Mouse (Mus musculus): Measurements from ENCODE around the gene Pdrg1.

Gene Pdrg1

GRCm38 (mm10) chr2:153031126-153032082 is 16.2 kb upstream of the Pdrg1 start, which contains the start of gene Xkr7:
Gene Xkr7, plus strand, starts transcription at chr2:153031852.
- peak; percentile 6 for DNase-seq (ENCODE audit: low spot score)

- no peak for DNase-seq (ENCODE audit: low spot score)
Measured at GRCm38 (mm10) chr2:153030422-153030821, 15.2 kb upstream of the Pdrg1 start.

GRCm38 (mm10) chr2:153027501-153027900 is 12.3 kb upstream of the Pdrg1 start:
- no peak for DNase-seq (ENCODE audit: low spot score)

- no peak for DNase-seq (ENCODE audit: low spot score)
Measured at GRCm38 (mm10) chr2:153026052-153026451, 10.8 kb upstream of the Pdrg1 start.

- DNase-seq (ENCODE audit: low spot score) = no peak
Measured at GRCm38 (mm10) chr2:153022855-153023254, 7.6 kb upstream of the Pdrg1 start.

GRCm38 (mm10) chr2:153021163-153021562 is 5.9 kb upstream of the Pdrg1 start:
- DNase-seq (ENCODE audit: low spot score) = no peak

- DNase-seq (ENCODE audit: low spot score) = no peak
Measured at GRCm38 (mm10) chr2:153019355-153019754, 4.1 kb upstream of the Pdrg1 start.

GRCm38 (mm10) chr2:153016786-153017185 is 1.6 kb upstream of the Pdrg1 start:
- DNase-seq (ENCODE audit: low spot score) = no peak

- DNase-seq (ENCODE audit: low spot score) = no peak
Measured at GRCm38 (mm10) chr2:153015804-153016203, 577 bp upstream of the Pdrg1 start.

- no peak for DNase-seq (ENCODE audit: low spot score)
Measured at GRCm38 (mm10) chr2:153013724-153014515, 1.3 kb downstream of the Pdrg1 start.

GRCm38 (mm10) chr2:153009192-153009973 is 5.8 kb downstream of the Pdrg1 start:
- no peak for DNase-seq (ENCODE audit: low spot score)

GRCm38 (mm10) chr2:153005981-153006380 is 9.2 kb downstream of the Pdrg1 start:
- no peak for DNase-seq (ENCODE audit: low spot score)

- no peak for DNase-seq (ENCODE audit: low spot score)
Measured at GRCm38 (mm10) chr2:153003681-153004338, 11.4 kb downstream of the Pdrg1 start.

GRCm38 (mm10) chr2:153002492-153003248 is 12.6 kb downstream of the Pdrg1 start:
- DNase-seq (ENCODE audit: low spot score) = no peak

GRCm38 (mm10) chr2:152997046-152997445 is 18.2 kb downstream of the Pdrg1 start:
- DNase-seq (ENCODE audit: low spot score) = no peak

- no peak for DNase-seq (ENCODE audit: low spot score)
Measured at GRCm38 (mm10) chr2:152991529-152991928, 23.7 kb downstream of the Pdrg1 start.

- no peak for DNase-seq (ENCODE audit: low spot score)
Measured at GRCm38 (mm10) chr2:152985582-152985981, 29.6 kb downstream of the Pdrg1 start.

- no peak for DNase-seq (ENCODE audit: low spot score)
Measured at GRCm38 (mm10) chr2:152976991-152977390, 38.2 kb downstream of the Pdrg1 start.

GRCm38 (mm10) chr2:152965555-152965954 is 49.7 kb downstream of the Pdrg1 start:
- no peak for DNase-seq (ENCODE audit: low spot score)

GRCm38 (mm10) chr2:152962091-152962793 is 53.0 kb downstream of the Pdrg1 start, which contains the start of gene Ttll9:
Gene Ttll9, plus strand, starts transcription at chr2:152962485.
- peak; percentile 96 for DNase-seq (ENCODE audit: low spot score)

Measured in embryo, embryonic 10 days (tissue).